Mouse (Mus musculus) thymus, postnatal 36 days (tissue): ENCODE measurements around the gene Olr1.

Source experiments
- DNase-seq, 2 experiments: peaks; one replicate each; pipeline ENCODE4 v3.0.0; 2022; ENCODE audit warnings: mixed read lengths in 2 of 2

The Olr1 gene

GRCm38 (mm10) chr6:129507024-129507423 lies at the start of gene Olr1:
Gene Olr1 (minus strand): TSS chr6:129507165.
- no peak for DNase-seq

- no peak for DNase-seq
Measured at GRCm38 (mm10) chr6:129548009-129548408, 41.0 kb upstream of the Olr1 start.

DNA sequence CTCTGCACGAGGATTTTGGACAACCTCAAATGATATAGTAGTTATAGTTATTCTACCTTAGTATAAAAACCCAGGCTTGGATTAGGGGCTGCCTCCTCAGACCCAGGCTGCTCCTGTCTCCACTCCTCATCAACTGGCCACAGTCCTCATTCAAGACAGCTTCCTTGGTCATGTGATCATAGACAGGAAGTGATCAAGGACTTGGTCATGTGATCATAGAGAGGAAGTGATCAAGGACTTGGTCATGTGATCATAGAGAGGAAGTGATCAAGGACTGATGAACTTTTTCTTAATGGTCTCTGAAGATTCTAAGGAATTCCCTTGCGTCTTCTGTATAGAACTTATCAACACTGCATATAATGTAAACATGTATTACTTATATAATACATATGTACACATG lies 40.3 kb upstream of the Olr1 start:
- no peak for DNase-seq

GRCm38 (mm10) chr6:129543709-129544606 lies 37.0 kb upstream of the Olr1 start:
- DNase-seq: peak; percentile 35 to 39

DNA sequence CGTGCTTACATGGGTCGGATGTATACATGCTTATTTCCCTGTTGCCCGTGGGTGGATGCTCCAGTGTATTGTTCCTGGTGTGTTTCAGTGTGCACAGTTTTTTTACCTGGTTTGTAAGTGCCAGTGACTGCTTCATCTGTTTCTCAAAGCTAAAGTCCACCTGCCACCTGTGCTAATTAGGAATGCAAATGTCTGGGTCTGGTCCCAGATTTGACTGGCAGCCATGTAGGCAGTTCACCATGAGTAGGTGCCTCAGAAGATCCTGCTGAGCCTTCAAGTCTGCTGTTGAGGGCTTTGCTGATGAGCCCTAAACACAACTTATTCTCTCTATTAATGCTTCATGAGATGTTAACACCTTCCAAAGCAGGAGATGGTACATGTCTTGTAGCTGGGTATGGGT lies 35.6 kb upstream of the Olr1 start:
- no peak for DNase-seq

- no peak for DNase-seq
Measured at GRCm38 (mm10) chr6:129541931-129542330, 35.0 kb upstream of the Olr1 start.

GRCm38 (mm10) chr6:129538555-129538954 lies 31.6 kb upstream of the Olr1 start:
- DNase-seq: no peak

GRCm38 (mm10) chr6:129535723-129536122 lies 28.8 kb upstream of the Olr1 start:
- no peak for DNase-seq

GRCm38 (mm10) chr6:129534627-129535190 lies 27.7 kb upstream of the Olr1 start:
- no peak for DNase-seq

GRCm38 (mm10) chr6:129534057-129534456 lies 27.1 kb upstream of the Olr1 start:
- no peak for DNase-seq

- peak; percentile 55 to 60 for DNase-seq
Measured at GRCm38 (mm10) chr6:129532942-129533860, 26.2 kb upstream of the Olr1 start, which contains the start of gene Gabarapl1. Gene Gabarapl1 (plus strand): TSS chr6:129533160.

- DNase-seq: no peak
Measured at GRCm38 (mm10) chr6:129532556-129532941, 25.6 kb upstream of the Olr1 start.

DNA sequence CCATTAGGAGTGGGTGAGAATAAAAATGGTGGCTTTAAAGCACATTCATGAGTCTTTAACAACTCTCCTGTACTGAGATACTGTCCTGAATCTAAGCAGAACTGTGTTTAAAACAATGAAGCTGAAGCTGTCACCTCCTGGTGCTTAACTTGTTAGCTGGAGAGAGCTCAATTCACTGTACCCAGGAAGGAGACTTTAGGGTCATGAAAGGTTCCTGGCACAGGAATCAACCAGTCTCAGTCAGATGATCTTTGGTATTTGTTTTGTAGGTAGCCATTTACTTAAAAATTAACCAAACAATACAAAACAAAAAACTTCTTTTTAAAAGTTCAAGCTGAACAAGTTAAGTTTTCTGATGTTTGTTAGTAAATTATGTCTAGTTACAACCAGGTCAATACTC lies 23.3 kb upstream of the Olr1 start:
- DNase-seq: no peak

- DNase-seq: no peak
Measured at GRCm38 (mm10) chr6:129529605-129530004, 22.6 kb upstream of the Olr1 start.

- DNase-seq: no peak
Measured at GRCm38 (mm10) chr6:129527416-129527815, 20.5 kb upstream of the Olr1 start.

DNA sequence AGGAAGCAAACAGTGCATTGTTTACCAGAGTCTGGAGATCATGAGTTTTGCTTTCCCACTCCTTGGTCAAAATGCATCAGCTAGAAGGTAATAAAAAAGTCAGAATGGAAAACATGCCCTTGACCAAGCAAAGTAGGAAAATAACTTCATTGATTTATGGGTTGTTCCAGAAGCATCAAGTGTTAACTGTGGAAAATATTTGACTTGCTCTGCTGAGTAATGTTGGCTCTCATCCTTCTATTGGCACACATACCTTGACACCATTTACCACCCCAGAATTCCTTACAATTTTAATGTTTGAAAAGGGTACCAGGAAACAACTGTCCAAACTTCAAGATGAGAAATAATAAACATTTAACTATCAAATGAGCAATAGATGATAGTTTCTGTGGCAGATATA lies 19.1 kb upstream of the Olr1 start:
- no peak for DNase-seq

- no peak for DNase-seq
Measured at GRCm38 (mm10) chr6:129517752-129518408, 10.9 kb upstream of the Olr1 start.

DNA sequence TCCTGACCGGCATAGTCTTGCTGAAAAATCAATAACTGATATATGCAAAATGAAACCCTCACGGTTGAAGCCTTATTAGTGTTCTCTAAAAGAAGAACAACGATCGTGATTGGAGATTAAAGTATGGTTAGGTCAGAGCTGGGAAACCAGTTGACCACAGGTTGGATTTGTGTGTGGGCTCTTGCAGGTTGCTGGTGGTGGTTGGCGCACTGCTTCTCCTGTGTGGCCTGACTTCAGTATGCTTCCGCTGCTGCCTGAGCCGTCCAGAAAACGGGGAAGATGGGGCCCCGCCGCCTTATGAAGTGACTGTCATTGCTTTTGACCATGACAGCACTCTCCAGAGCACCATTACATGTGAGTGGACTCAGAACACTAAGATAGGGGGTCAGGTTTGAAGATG lies 9.4 kb upstream of the Olr1 start:
- DNase-seq: no peak

DNA sequence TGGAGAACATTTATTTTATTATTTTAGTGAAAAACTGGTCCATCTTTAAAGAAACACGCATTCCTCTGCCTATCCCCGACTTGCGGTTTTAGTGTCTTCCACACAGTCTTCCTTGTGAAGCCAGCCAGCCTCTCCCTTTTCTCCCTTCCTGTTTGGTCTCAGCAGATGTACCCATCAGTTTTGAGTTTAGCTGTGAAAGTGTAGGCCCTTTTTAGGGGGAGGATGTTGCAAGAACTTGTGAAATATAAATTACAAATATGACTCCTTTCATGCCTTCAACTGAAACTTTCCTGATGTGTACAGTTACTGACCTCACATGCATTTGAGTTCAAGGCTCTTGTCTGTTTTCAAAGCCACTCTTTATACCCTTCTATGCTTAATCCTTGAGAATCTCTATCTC lies 8.1 kb upstream of the Olr1 start:
- DNase-seq: no peak

GRCm38 (mm10) chr6:129514376-129514775 lies 7.4 kb upstream of the Olr1 start:
- DNase-seq: no peak

DNA sequence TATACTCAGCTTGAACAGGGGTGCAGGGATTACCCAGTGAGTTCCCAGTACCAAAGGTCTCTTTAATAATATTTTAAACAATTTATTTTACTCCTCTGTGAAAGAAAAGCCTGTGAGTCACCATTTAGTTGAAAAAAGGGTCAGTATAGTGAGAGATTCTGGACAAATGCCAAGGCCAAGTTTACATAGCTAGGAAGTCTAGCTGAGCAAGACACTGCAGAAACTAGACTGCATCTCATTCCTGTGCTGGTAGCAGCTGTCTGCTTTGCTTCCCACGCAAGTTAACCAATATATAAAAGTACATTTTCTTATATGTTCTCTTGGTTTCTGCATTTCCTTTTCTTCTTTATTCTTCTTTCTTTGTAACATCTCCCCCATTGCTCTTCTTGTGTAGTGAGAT lies 6.4 kb upstream of the Olr1 start:
- no peak for DNase-seq

GRCm38 (mm10) chr6:129512868-129513267 lies 5.9 kb upstream of the Olr1 start:
- DNase-seq: no peak

DNA sequence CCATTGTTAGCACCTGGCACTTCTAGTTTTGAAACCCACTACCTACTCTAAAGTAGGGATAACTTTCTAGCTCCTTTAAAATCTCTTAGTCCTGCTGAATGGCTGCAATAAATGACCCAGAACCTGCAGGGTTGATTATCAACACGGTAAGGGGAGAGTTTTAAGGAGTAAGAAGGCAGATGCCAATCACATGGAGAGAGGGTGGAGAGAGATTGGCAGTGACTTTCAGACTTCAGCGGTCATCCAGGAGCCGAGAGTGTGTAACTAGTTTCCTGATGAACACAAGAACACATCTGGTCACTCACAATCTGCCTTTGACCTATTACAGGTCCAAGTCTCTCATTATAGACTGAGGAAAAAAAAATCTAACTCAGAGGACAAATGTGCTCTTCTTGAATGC lies 5.4 kb upstream of the Olr1 start, which contains the start of gene Tmem52b:
Gene Tmem52b, plus strand, starts transcription at position 189 of the 400 bp plus-strand sequence.
- DNase-seq: no peak
